Mouse (Mus musculus) heart, postnatal 10 days (tissue): ENCODE measurements at regions not wholly inside any gene's neighbourhood (a gene's known extent, or its start where the extent isn't known, plus 50 kb on each side); places are given as distances from the start of the nearest gene placed in this dataset.

Experiments used
- DNase-seq, 2 experiments: peaks; one replicate each; pipeline ENCODE4 v3.0.0; 2021
- intact Hi-C: fragments of 180-260 bp; cut with DNase I; formaldehyde crosslinking; loops from one replicate; pipeline ENCODE4 v1.15.1; 2025

DNA sequence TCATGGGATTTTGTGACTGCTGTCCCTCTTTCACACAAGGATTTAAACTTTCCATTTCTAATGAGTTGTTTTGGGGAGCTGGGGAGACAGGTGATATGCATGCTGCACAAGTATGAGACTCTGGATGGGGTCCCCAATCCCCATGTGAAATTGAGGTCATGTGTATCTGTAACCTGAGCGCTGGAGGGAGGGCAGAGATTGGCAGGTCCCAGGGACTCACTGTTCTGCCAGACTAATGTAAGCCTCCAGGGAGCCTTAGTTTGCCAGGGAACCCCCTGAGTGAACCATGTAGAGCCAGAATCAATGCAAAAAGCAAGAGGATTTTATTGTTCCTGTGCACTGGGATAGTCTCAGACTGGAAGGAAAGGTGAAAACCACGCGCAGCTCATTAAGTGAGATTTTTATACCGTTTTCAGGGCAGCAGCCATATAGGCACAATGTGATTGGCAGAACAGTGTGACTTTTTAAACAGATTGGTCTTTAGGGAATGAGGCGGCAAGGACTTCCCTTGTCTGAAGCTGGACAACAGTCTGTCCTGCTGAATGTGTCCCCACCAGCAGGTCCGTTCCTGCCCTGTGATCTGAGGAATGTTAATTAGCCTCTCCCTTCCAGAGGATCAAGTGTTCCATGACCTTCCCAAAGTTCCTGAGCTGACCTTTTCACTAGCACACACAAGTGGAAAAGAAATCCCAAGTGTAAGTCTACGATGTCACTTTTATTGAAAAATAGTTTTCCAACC is 59.9 kb upstream of the Oxgr1 start:
- intact Hi-C loops = no loop called here
- peak; percentile 7 to 17 for DNase-seq

DNA sequence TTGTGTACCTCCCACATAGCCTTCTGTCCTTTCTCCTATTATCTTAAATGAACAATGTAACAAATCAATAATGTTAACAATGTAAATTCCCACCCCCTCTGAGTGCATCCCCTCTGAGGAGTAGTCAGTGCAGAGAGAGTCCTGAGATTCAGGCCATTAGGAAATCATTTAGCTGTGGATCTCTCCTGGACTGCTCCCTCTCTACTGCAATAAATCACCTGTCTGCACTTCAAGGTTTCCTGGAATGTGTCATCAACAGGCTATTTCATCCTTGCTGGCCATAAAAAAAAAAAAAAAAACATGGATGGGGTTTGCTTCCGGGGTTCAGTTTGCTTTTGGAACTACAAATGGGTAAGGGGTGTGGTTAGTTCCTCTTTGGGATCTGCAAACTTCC is 60.5 kb upstream of the Oxgr1 start:
- DNase-seq = no peak
- intact Hi-C loops = no loop called here

DNA sequence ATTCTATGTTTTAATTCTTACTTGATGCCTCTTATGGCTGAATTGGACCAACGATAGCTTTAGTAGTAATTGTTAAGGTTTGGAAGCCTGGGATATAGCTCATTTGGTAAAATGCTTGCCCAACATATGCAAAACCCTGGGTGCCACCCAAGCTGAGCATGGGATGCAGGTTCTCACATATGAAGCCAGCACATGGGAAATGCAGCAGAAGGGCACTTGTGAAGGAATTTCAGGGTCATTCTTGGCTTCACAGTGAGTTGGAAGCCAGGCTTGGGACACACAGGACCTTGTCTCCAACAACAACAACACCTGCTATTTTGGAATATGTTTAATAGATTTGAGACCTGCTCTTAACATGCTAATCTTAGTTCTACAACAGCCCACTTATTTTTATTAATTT is 67.6 kb upstream of the Oxgr1 start:
- DNase-seq = peak; percentile 19
- intact Hi-C loops = no loop called here

DNA sequence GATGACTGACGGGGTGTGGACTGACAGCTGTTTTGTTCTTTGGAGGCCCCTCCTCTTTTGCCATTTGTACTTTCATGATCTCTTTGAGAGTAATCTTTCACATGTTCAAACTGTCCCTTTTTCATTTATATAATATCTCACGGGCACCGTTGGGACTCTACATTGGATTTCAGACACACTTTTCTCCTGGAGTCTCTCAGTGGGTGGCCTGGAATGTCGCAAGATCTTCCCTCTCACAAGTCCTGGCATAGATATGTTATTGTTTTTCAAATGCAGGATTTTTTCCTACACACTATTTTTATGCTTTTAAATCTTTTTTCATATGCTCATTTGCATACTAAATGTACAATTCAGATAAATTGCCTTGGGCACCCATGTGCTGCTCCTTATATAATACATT is 71.1 kb upstream of the Oxgr1 start:
- intact Hi-C loops = no loop called here

DNA sequence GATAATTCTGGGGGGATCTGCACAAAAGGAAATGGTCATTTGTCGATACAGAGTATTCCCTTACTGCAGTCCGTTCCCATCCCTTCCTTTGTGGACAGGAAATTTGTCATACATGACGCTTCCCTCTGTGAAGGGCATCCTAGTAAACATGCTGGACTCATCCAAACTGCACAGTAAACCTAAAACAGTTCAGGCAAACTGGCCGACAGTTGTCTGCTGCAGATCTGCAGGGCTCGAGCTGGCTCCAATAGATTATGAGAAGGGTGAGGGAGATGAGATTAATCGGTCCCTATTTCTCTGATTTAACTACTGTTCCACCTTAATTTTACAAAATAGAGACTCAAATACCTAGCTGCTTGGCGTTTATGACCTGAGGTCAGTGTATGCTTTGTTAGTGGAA is 76.3 kb upstream of the Oxgr1 start:
- DNase-seq = peak in 1 of 2 experiments; percentile 9
- intact Hi-C loops = no loop called here

More for the DNA sequence above, 71.1 kb upstream of the Oxgr1 start:
- no peak for DNase-seq

DNA sequence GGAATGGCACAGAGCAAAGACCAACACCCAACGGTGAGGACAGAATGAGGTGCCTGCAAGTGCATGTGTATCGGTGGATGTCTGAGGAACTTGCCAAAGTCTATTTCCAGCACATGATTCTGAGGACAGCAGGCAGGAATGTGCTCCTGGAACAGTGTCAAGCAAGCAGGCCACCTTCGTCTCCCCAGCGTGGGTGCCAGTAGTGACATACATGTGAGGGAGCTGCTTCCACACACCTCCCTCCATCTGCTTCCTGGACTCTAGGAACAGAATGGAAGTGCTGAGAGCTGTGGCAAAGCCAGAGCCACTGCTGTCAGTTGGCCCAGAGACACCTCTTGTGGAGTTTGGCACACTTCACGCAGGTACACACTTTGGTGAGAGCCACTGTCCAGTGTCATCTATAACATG is 76.9 kb upstream of the Oxgr1 start:
- DNase-seq = peak; percentile 86 to 88
- intact Hi-C loops = no loop called here

DNA sequence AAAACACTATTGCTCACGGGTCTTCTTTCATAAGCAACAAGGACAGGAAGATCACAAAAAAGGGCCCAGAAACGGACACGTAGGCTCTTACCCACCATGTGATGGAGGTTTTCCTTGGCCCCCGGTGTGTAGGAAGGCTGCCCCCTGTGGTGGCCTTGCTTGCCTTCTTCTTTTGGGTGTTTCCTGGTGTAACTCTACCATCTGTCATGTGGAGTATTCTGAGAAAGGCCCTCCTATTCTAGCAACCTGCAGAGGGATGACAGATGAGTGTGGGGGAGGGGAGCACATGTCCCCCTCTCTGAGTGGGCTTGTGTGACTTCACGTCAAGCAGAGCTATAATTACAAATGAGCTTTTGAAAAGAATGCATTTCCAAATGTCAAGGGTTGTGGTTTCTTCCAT is 77.3 kb upstream of the Oxgr1 start:
- DNase-seq = no peak

DNA sequence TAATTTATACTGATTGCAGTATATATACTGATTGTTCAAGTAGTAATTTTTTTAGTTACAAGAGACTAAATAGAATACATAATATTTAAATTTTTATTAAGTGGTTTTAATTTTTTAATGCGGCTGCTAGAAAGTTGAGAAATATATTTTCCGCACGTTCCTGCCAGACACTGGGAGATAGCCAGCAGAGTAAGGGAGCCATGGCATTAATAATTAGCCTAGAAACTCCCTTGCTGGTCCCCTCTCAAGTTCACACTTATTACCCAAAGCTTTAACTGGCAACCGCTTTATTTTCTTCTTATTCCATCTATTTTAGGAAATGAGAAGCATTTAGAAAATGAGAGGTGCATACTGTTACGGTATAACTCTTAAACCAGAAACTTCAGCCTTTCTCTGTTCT is 78.0 kb upstream of the Oxgr1 start:
- DNase-seq = no peak
- intact Hi-C loops = no loop called here

More for the DNA sequence above, 77.3 kb upstream of the Oxgr1 start:
- intact Hi-C loops = no loop called here

DNA sequence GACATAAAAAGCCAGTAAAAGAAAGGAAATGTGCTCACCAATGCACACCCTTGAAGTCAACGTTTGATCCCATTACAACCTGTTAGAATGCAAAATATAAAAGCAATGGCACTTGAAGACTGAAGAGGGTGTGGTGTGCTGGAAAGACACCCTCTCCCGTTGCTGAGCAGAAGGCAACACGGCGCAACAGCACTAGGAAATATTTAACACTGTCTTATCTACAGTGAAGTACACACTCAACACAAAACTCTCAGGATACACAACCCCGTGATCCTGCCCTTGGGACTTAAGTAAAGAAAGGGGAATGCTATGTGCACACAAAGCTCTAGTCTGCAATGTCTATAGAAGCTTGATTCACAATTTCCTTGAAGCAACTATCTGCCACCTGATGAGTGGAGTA is 83.1 kb upstream of the Oxgr1 start:
- DNase-seq = no peak
- intact Hi-C loops = no loop called here

DNA sequence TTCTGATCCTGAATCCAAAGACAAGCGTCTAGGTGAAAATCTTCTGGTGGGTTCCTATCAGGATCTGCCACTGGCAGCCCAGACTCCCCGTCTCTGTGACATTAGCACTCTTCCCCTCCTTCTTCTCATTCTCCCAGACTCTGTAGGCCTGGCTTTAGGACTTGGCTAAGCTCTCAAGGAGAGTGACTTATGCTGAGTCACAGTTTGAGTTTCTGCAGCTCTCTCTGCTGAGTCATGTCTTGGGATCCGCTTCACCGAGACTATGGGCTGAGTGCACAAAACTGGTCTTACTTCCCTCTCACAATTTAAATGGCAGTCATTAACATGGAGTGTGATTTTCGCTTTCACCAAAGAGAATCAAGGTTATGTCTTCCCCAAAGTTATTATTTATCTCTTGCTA is 85.2 kb upstream of the Oxgr1 start:
- intact Hi-C loops = no loop called here
- DNase-seq = no peak

DNA sequence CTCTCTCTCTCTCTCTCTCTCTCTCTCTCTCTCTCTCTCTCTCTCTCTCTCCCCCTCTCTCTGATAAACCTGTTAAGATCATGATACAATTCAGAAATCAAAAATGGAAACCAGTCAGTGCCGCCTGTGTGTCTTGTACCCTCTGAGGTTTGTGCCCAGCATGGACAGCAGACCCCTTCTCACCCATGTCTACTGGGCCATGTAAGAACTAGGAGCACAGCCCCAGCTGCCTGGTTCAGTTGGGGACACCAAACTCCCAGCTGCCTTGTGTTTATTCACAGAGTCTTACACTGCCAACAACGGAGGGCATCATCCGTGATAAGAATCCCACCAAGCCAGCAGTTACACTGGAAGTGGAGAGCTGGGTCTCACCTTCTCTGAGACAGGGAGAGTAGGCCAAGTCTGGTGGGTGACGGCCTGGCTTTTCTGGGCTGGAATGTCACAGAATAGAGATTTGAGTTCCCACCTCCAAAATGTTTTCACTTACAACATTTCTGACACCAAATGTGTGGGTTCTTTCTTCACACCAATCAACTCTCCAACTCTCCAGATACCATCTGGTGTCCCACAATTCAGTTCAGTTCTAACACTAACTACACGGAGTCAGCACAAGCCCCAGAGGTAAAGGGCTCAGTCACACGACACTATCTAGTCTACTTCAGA is 92.2 kb upstream of the Oxgr1 start:
- no peak for DNase-seq
- intact Hi-C loops = loop anchor here (5.0 kb wide), 3 partner anchors 47 to 343 kb away; partner anchors contain the start of gene Rap2a

DNA sequence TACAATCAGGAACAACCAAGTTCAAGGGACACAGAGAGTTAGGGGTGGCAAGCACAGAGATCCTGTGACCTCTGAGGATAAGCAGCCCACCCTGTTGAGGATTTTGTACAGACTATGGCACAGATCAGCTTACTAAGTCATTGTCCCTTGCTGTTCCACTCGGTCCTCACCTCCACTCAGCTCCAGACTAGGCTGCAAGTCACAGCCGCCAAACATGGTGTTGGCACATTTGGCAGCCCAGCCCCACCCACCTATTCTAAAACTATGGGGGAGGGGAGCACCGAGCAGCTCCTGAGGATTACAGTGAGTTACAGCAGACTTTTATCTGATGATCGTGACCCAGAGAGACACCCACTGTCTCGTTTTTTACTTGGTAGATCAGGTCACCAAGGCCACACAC is 93.0 kb upstream of the Oxgr1 start:
- intact Hi-C loops = loop anchor here (5.0 kb wide), 2 partner anchors 58 to 342 kb away; partner anchors contain the start of gene Rap2a
- DNase-seq = no peak

DNA sequence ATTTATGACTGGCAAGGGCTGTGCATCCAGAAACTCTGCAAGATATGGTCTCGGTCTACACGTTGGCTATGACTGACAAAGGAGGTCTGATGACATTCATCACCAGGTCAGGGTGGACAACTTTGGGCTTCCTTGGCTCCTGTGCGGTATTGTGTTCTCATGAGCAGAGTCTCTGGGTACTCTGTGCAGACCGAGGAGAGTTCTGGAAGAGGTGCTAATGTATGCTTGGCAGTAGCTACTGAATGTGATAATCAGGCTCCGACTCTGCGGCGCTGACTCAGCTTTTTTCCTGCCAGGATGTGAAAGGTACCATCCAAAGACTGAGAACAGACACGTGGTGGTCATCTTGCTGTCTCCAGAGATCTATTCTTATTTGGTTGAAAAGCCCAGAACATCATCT is 94.5 kb upstream of the Oxgr1 start:
- intact Hi-C loops = loop anchor here (5.0 kb wide), 2 partner anchors 59 to 341 kb away; partner anchors contain the start of gene Rap2a
- peak; percentile 50 to 66 for DNase-seq

DNA sequence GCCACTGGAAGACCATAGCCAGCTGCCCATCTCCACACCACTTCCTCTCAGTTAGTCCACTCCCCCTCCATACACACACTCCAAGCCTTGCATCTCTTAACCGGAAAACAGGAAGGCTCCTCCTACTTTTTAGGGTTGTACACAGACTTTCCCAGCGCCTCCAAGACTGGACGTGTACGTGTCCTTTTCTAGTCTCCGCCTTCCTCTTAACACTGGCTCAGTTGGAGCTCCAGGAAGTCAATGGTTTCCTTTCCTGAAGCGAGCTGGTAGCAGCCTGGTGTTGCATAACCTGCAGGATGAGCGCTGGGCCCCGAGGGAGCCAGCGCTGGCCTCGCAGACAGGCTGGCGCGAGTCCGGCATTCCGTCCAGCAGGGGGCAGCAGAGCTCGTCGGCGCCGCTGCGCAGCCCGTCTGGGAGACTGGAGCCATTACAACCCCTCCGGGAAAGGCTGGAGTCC is 95.5 kb upstream of the Oxgr1 start:
- intact Hi-C loops = loop anchor here (2.0 to 5.0 kb wide), 5 partner anchors 60 to 523 kb away; partner anchors contain the start of genes Mbnl2 and Rap2a

DNA sequence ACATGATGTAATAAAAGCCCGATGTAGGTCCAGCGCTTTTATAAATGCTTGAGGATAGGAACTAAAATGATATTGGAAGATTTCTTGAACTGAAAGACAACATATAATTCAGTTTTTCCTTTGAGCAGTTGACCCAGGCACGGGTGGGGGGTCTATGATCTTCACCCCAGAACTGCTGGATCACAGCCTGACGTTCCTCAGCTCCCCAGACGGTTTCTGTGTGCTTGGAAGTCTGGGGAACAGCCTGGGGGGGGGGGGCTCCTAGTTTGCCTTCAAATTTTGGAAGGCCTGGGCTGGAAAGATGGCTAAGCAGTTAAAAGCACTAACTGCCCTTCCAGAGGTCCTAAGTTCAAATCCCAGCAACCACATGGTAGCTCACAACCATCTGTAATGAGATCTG is 96.3 kb upstream of the Oxgr1 start:
- intact Hi-C loops = loop anchor here (2.0 to 5.0 kb wide), 5 partner anchors 61 to 522 kb away; partner anchors contain the start of genes Mbnl2 and Rap2a
- no peak for DNase-seq

More for the DNA sequence above, 95.5 kb upstream of the Oxgr1 start:
- DNase-seq = peak; percentile 96

DNA sequence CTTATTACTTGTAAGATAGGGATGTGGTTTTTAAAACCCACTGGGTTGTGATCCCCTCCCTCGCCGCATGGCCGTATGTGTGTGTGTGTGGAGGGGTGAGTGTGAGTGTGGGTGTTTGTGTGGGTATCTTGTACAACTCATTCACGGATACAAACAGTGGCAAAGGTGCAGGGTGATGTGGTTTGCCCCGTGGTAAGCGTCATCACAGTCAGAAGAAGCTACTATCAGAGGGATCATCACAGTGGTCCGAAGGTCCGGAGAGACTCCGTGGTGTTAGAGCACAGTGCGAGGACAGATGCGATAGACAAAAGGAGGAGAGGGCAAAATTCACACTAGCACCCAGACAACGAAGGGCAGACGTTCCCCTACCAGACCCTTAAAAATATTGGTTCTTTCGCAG is 97.0 kb upstream of the Oxgr1 start:
- intact Hi-C loops = loop anchor here (2.0 to 5.0 kb wide), 5 partner anchors 62 to 522 kb away; partner anchors contain the start of genes Mbnl2 and Rap2a

DNA sequence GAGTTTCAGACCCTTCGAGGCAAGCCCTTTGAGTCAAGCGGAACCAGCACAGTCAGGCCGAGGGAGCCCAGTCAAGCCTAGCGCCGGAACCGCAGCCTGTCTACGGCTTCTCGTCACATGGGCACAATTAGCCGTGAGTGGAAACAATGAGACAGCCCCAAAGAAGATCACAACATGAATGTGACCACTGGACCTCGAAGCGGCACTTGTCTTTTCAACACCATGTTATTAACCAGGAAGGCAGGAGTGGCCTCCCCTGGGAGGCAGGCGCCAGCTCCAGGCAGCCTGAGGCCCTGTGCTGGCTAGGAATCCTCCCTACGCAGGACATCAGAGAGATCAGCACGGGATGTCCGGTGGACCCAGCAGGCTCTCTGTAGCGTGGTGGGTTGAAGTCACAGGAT is 97.4 kb upstream of the Oxgr1 start:
- no peak for DNase-seq

More for the DNA sequence above, 97.0 kb upstream of the Oxgr1 start:
- DNase-seq = no peak

DNA sequence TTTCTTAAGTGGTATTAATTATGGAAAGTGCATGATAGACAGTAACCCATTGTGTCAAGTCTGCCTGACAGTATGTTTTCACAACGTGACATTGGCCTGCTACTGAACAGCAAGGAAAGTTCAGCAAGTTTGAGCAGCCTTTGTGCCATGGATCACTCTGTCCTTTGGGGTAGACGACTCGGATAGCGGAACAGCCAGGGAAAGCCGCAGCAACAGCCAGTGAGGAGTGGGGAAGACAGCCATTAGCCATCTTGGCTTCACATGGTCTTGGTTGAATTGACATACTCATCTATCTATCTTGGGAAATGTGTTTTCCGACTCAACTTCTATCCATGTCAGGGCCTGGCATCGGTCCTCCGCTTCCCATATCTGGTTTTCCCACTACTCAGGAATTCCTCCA is 98.0 kb upstream of the Oxgr1 start:
- DNase-seq = no peak
- intact Hi-C loops = no loop called here

More for the DNA sequence above, 97.4 kb upstream of the Oxgr1 start:
- intact Hi-C loops = loop anchor here (2.0 to 5.0 kb wide), 5 partner anchors 62 to 521 kb away; partner anchors contain the start of genes Mbnl2 and Rap2a

DNA sequence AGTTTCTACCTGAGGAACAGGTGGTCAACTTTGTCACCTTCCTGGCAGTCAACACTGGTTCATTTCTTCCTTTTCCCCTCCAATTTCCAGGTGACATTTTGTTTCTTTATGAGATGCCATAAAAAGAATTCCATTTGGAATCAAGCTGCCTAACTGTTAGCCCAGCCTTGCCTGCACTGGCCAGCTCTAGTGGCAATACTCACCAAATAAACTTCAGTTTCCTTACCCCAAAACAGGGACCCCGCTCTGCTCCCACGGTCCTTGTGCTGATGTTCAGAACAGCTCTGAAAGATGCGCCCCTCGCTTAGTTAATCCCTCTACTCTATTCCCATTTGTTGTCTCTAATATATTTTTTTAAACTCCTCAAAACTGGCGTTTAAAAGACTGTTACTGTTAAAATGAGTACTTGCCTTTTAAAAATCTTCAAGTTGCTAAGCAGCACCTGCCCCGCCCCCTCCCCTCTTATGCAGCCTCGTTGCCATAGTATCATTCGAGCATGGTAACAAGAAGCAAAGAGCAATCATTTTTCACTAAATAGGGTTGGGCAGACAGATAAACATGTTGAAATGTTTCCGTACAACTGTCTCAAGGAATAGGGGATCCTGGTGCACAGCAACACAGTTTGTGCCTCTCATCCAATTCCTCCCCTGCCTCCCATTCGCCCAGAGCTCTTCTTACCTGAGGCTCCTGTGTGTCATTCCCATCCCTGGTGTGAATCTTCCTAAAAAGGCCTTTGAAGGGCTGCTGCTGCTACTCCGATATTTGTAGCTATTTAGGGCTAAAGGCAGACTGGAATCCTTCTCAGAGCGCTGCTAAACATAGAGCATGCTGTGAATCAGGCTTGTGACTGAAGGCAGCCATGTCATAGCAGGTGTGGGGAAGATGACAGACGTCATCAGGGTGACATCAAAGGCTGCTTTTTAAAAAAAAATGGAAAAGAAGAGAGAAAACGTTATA is 98.8 kb upstream of the Oxgr1 start:
- DNase-seq = peak in 1 of 2 experiments; percentile 31

DNA sequence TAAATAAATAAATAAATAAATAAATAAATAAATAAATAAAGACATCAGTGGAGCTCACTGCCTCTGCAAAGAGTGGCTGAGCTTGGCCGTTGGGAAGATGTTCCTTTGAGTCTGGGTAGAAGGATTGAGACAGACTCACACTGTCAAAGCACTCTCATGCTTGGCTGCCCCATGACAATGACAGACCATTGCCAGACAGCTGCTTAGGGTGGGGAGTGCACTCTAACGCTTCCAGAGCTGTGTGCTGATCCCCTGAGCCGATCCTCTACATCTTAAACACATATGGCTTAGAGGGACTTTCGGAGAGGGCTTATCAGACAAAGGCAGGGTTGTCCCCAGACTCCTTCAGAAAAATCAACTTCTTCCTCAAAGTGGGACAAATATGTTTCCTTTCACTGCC is 100.0 kb upstream of the Oxgr1 start:
- intact Hi-C loops = no loop called here

More for the DNA sequence above, 98.8 kb upstream of the Oxgr1 start:
- intact Hi-C loops = no loop called here

More for the DNA sequence above, 100.0 kb upstream of the Oxgr1 start:
- DNase-seq = no peak
